Mouse (Mus musculus) MEL (cell line): ENCODE results near the gene Il17rb. TPM values are rescaled to one million over a fixed set of nuclear protein-coding genes. Genes with fewer than 3 reads are reported as not detected.

Experiments used
- DNase-seq: peaks from one replicate; pipeline ENCODE4 v3.0.0; 2011; ENCODE audit warnings: low read depth, low spot score
- H3K27ac ChIP-seq: 2 replicates; pipeline ENCODE4 v1.5.1; 2012; ENCODE audit warnings: low read depth, mild to moderate bottlenecking, control low read depth, low read length, moderate library complexity; ENCODE audit not compliant: control insufficient read depth
- H3K27me3 ChIP-seq, 2 experiments: fragments of 150-350 bp in 1 of 2; sonication (generic) in 1 of 2; 2 replicates each; pipeline ENCODE4 v1.6.1; 2012; ENCODE audit warnings: low read length in 2 of 2, mild to moderate bottlenecking in 2 of 2, improper control_type of control experiment in 1 of 2, moderate library complexity in 1 of 2; ENCODE audit not compliant: insufficient read depth in 2 of 2, control insufficient read depth in 1 of 2
- H3K36me3 ChIP-seq, 2 experiments: 2 replicates each; pipeline ENCODE4 v1.6.1; 2012 to 2014; ENCODE audit warnings: low read length in 2 of 2, improper control_type of control experiment in 1 of 2, inconsistent platforms in 1 of 2, mild to moderate bottlenecking in 1 of 2; ENCODE audit not compliant: insufficient read depth in 2 of 2, control insufficient read depth in 1 of 2
- H3K4me1 ChIP-seq, 2 experiments: fragments of 150-350 bp in 1 of 2; sonication (generic) in 1 of 2; 2 replicates each; pipeline ENCODE4 v1.6.1; 2012; ENCODE audit warnings: low read length in 2 of 2, improper control_type of control experiment in 1 of 2, mild to moderate bottlenecking in 1 of 2; ENCODE audit not compliant: insufficient read depth in 2 of 2, control insufficient read depth in 1 of 2
- H3K4me3 ChIP-seq, 2 experiments: fragments of 150-350 bp in 1 of 2; sonication (generic) in 1 of 2; 2 replicates each; pipeline ENCODE4 v1.5.1; 2012; ENCODE audit warnings: low read depth in 2 of 2, low read length in 2 of 2, mild to moderate bottlenecking in 2 of 2, moderate library complexity in 2 of 2, control low read depth in 1 of 2, improper control_type of control experiment in 1 of 2; ENCODE audit not compliant: control insufficient read depth in 1 of 2, insufficient read depth in 1 of 2
- H3K79me2 ChIP-seq: 2 replicates; pipeline ENCODE4 v1.6.1; 2012; ENCODE audit warnings: mild to moderate bottlenecking, low read length, moderate library complexity; ENCODE audit not compliant: control insufficient read depth, poor library complexity, insufficient read depth
- H3K9ac ChIP-seq: 2 replicates; pipeline ENCODE4 v1.6.1; 2012; ENCODE audit warnings: low read depth, mild to moderate bottlenecking, control low read depth, low read length, moderate library complexity; ENCODE audit not compliant: control insufficient read depth, poor library complexity, severe bottlenecking
- H3K9me3 ChIP-seq: fragments of 150-350 bp; sonication (generic); replicated peaks from 2 replicates; pipeline ENCODE4 v1.6.1; 2012; ENCODE audit warnings: mild to moderate bottlenecking, low read length, improper control_type of control experiment, moderate library complexity; ENCODE audit not compliant: insufficient read depth
- CHD1 ChIP-seq: IDR thresholded peaks from 2 replicates; pipeline ENCODE4 v1.6.1; 2012; ENCODE audit warnings: low read depth, mild to moderate bottlenecking, inconsistent platforms, low read length, improper control_type of control experiment
- CHD2 ChIP-seq: IDR thresholded peaks from 2 replicates; pipeline ENCODE4 v1.6.1; 2011; ENCODE audit warnings: low read length, improper control_type of control experiment
- EP300 ChIP-seq, 2 experiments: IDR thresholded peaks; 2 replicates each; pipeline ENCODE4 v1.6.1; 2011; ENCODE audit warnings: improper control_type of control experiment in 2 of 2, low read length in 2 of 2, low read depth in 1 of 2, mild to moderate bottlenecking in 1 of 2
- GABPA ChIP-seq: IDR thresholded peaks from 2 replicates; pipeline ENCODE4 v1.6.1; 2012; ENCODE audit warnings: low read depth, mild to moderate bottlenecking, inconsistent platforms, low read length, improper control_type of control experiment, moderate library complexity
- JUND ChIP-seq: IDR thresholded peaks from 2 replicates; pipeline ENCODE4 v1.6.1; 2011; ENCODE audit warnings: low read depth, mild to moderate bottlenecking, improper control_type of control experiment, low read length
- KAT2A ChIP-seq: conservative IDR thresholded peaks from 2 replicates; pipeline ENCODE4 v1.6.1; 2012; ENCODE audit warnings: low read depth, low read length, improper control_type of control experiment, inconsistent platforms
- MAX ChIP-seq: IDR thresholded peaks from 2 replicates; pipeline ENCODE4 v1.6.1; 2011; ENCODE audit warnings: low read length, improper control_type of control experiment
- MEF2A ChIP-seq: IDR thresholded peaks from 2 replicates; pipeline ENCODE4 v1.6.1; 2014; ENCODE audit warnings: low read depth, mild to moderate bottlenecking, inconsistent platforms, low read length, improper control_type of control experiment; ENCODE audit not compliant: poor library complexity, insufficient replicate concordance, severe bottlenecking; ENCODE audit errors: extremely low read depth
- MXI1 ChIP-seq: IDR thresholded peaks from 2 replicates; pipeline ENCODE4 v1.6.1; 2011; ENCODE audit warnings: mild to moderate bottlenecking, low read depth, low read length, improper control_type of control experiment
- MYB ChIP-seq: IDR thresholded peaks from 2 replicates; pipeline ENCODE4 v1.6.1; 2011; ENCODE audit warnings: mild to moderate bottlenecking, low read depth, low read length, improper control_type of control experiment
- NELFE ChIP-seq: IDR thresholded peaks from 2 replicates; pipeline ENCODE4 v1.6.1; 2011; ENCODE audit warnings: low read depth, low read length, improper control_type of control experiment
- NRF1 ChIP-seq: IDR thresholded peaks from 2 replicates; pipeline ENCODE4 v1.6.1; 2014; ENCODE audit warnings: low read depth, mild to moderate bottlenecking, inconsistent platforms, low read length, improper control_type of control experiment, moderate library complexity; ENCODE audit not compliant: poor library complexity, insufficient read depth, severe bottlenecking
- POLR2AphosphoS2 ChIP-seq: IDR thresholded peaks from 2 replicates; pipeline ENCODE4 v1.6.1; 2011; ENCODE audit warnings: low read length, improper control_type of control experiment
- POLR2AphosphoS5 ChIP-seq: IDR thresholded peaks from 2 replicates; pipeline ENCODE4 v1.6.1; 2012; ENCODE audit warnings: low read depth, borderline replicate concordance, mild to moderate bottlenecking, inconsistent platforms, low read length, moderate library complexity, mixed read lengths
- RAD21 ChIP-seq: IDR thresholded peaks from 2 replicates; pipeline ENCODE4 v1.6.1; 2011; ENCODE audit warnings: mild to moderate bottlenecking, low read depth, low read length, improper control_type of control experiment
- RCOR1 ChIP-seq: IDR thresholded peaks from 2 replicates; pipeline ENCODE4 v1.6.1; 2012; ENCODE audit warnings: low read depth, mild to moderate bottlenecking, inconsistent platforms, low read length, improper control_type of control experiment
- TCF12 ChIP-seq: IDR thresholded peaks from 2 replicates; pipeline ENCODE4 v1.6.1; 2014; ENCODE audit warnings: low read depth, mild to moderate bottlenecking, inconsistent platforms, low read length, improper control_type of control experiment, moderate library complexity
- UBTF ChIP-seq: IDR thresholded peaks from 2 replicates; pipeline ENCODE4 v1.6.1; 2012; ENCODE audit warnings: low read depth, mild to moderate bottlenecking, inconsistent platforms, low read length, improper control_type of control experiment, moderate library complexity, borderline replicate concordance; ENCODE audit not compliant: insufficient read depth
- USF1 ChIP-seq: IDR thresholded peaks from 2 replicates; pipeline ENCODE4 v1.6.1; 2014; ENCODE audit warnings: low read depth, mild to moderate bottlenecking, inconsistent platforms, low read length, improper control_type of control experiment, moderate library complexity
- USF2 ChIP-seq, 2 experiments: IDR thresholded peaks; 2 replicates each; pipeline ENCODE4 v1.6.1; 2011 to 2012; ENCODE audit warnings: improper control_type of control experiment in 2 of 2, low read length in 2 of 2, borderline replicate concordance in 1 of 2, inconsistent platforms in 1 of 2, low read depth in 1 of 2, mild to moderate bottlenecking in 1 of 2; ENCODE audit not compliant: insufficient read depth in 1 of 2
- ZKSCAN1 ChIP-seq: IDR thresholded peaks from 2 replicates; pipeline ENCODE4 v1.6.1; 2012; ENCODE audit warnings: low read depth, mild to moderate bottlenecking, inconsistent platforms, low read length, improper control_type of control experiment, moderate library complexity
- ZMIZ1 ChIP-seq: IDR thresholded peaks from 2 replicates; pipeline ENCODE4 v1.6.1; 2012; ENCODE audit warnings: low read depth, mild to moderate bottlenecking, inconsistent platforms, low read length, improper control_type of control experiment, moderate library complexity
- ZNF384 ChIP-seq: IDR thresholded peaks from 2 replicates; pipeline ENCODE4 v1.6.1; 2012; ENCODE audit warnings: low read depth, mild to moderate bottlenecking, inconsistent platforms, low read length, improper control_type of control experiment
- polyA plus RNA-seq, 2 experiments: library from polyadenylated mRNA; stranded (reverse) in 1 of 2; unstranded in 1 of 2; fragments of >175 nt in 1 of 2; fragments of >200 nt in 1 of 2; gene quantifications; 2 replicates each; pipeline versions ENCODE4 v1.2.1 to v1.2.4; 2012; ENCODE audit warnings: low replicate concordance in 2 of 2, low read depth in 1 of 2; ENCODE audit not compliant: insufficient read length in 2 of 2, insufficient read depth in 1 of 2, missing spikeins in 1 of 2
- total RNA-seq: library from RNA; depleted of rRNA; stranded (reverse); fragments of 300-350 nt; gene quantifications from 2 replicates; pipeline ENCODE4 v1.2.3, GENCODE M21; 2012

Il17rb gene
- total and polyA plus RNA-seq, 3 experiments = 0.08 to 0.13 TPM; not detected in 1

DNA sequence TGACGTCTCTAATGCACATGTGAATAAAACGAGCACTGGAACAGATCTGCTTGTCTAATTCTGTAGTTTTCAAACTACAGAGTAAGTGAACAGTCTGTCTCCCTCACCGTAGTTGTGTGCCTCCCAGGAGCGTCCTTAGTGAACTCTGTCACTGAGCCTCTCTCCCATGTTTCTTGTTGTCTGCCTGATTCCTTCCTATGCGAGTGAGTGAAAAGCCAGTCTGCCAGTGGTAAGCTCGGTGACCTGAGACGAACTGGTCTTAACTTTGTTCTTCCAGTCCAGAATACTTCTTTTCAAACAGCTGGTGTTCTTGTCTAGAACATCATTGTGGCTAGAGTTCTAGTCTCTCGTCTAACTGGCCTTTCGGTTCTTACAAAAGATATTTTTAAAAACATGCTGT, 21.0 kb downstream of the Il17rb start:
- no peaks in the 10 kb centered on the region for H3K79me2 ChIP-seq
- no peak overlapping the region for H3K9ac ChIP-seq
- no peak for TF ChIP-seq EP300 (IDR thresholded peaks at IDR 0.05; ENCODE audit: low read depth in 1 of 2, low read length in 2 of 2)
- TF ChIP-seq ZMIZ1 = no peak
- TF ChIP-seq ZKSCAN1 = no peak
- no peak for TF ChIP-seq KAT2A
- TF ChIP-seq NRF1 = no peak
- no peak for TF ChIP-seq ZNF384
- no peak for TF ChIP-seq POLR2AphosphoS5
- TF ChIP-seq POLR2AphosphoS2 = no peak
- TF ChIP-seq GABPA = no peak
- no peak for TF ChIP-seq MAX
- no peak for TF ChIP-seq RCOR1
- TF ChIP-seq MEF2A = no peak
- TF ChIP-seq UBTF = no peak
- no peak for TF ChIP-seq USF2 (IDR thresholded peaks at IDR 0.05; ENCODE audit: borderline replicate concordance in 1 of 2, insufficient read depth in 1 of 2, low read depth in 1 of 2, low read length in 2 of 2)
- no peak for TF ChIP-seq MXI1
- TF ChIP-seq, all 39 proteins: peak for 0
- Histone ChIP-seq H3K36me3 (peaks cover 0 to 13% of the 10 kb centered on the region in 2 experiments; a peak in 2 of 4 replicates), H3K4me3 (no peak overlapping the region), H3K9me3 (no peaks in the 10 kb centered on the region), H3K27ac (no peak overlapping the region), H3K27me3 (no peaks in the 10 kb centered on the region), H3K4me1 (no peaks in the 10 kb centered on the region)
- no peak for DNase-seq

DNA sequence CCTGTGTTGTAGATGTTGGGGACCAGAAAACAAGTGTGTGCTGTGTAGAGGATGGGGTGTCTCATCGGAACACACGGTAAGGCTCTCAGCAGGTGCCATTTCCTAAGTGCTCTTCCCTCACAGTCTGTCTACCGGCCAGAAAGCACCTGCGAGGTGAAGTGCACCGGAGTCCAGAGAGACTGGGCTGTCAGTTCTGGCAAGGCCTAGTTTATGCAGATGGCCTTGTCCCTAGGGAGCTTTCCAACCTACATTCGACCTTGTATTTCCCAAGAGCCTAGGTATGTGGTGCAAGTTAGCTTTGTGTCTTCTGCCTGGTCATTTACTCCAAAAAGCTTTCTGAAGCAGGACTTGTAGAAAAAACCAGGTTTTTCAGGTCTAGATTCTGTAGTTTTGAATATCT, 21.4 kb downstream of the Il17rb start:
- no peak overlapping the region for H3K9ac ChIP-seq
- peaks cover 0 to 16% of the 10 kb centered on the region in 2 experiments; a peak in 2 of 4 replicates for H3K36me3 ChIP-seq
- TF ChIP-seq MAX (no peak), GABPA (no peak), UBTF (no peak), NELFE (no peak), TCF12 (no peak), MYB (no peak), EP300 (IDR thresholded peaks at IDR 0.05; ENCODE audit: low read depth in 1 of 2, low read length in 2 of 2) (no peak), JUND (no peak), NRF1 (no peak), POLR2AphosphoS2 (no peak), CHD2 (no peak), RAD21 (no peak), USF1 (no peak), CHD1 (no peak), RCOR1 (no peak)
- H3K4me3 ChIP-seq = no peak overlapping the region
- no peaks in the 10 kb centered on the region for H3K27me3 ChIP-seq
- no peak overlapping the region for H3K27ac ChIP-seq
- H3K4me1 ChIP-seq = no peaks in the 10 kb centered on the region
- no peaks in the 10 kb centered on the region for H3K9me3 ChIP-seq
- H3K79me2 ChIP-seq = no peaks in the 10 kb centered on the region
- no peak for DNase-seq
